Mouse (Mus musculus) midbrain, embryonic 16.5 days (tissue): ENCODE results near the gene Arid3a. TPM values are rescaled to one million over a fixed set of nuclear protein-coding genes. Genes with fewer than 3 reads are reported as not detected.

Source experiments
- ATAC-seq: fragments of 200-750 bp; cut with Nextera tagmentation; 2 replicates; pipeline ENCODE4 v1.8.0; 2017; ENCODE audit warnings: moderate TSS enrichment
- H3K27ac ChIP-seq: fragments of 300-500 bp; sonication (generic); 2 replicates; pipeline ENCODE4 v1.5.1; 2014; ENCODE audit warnings: mild to moderate bottlenecking, low read length, mixed read lengths
- H3K27me3 ChIP-seq: fragments of 300-500 bp; sonication (generic); 2 replicates; pipeline ENCODE4 v1.6.1; 2014; ENCODE audit warnings: low read depth, low read length, mixed read lengths; ENCODE audit not compliant: control insufficient read depth, insufficient read depth
- H3K36me3 ChIP-seq: fragments of 300-500 bp; sonication (generic); 2 replicates; pipeline ENCODE4 v1.6.1; 2014; ENCODE audit warnings: mild to moderate bottlenecking, low read length, moderate library complexity, mixed read lengths; ENCODE audit not compliant: control insufficient read depth, insufficient read depth
- H3K4me1 ChIP-seq: fragments of 300-500 bp; sonication (generic); 2 replicates; pipeline ENCODE4 v1.6.1; 2014; ENCODE audit warnings: mild to moderate bottlenecking, low read length, mixed read lengths; ENCODE audit not compliant: control insufficient read depth, insufficient read depth
- H3K4me2 ChIP-seq: fragments of 300-500 bp; sonication (generic); 2 replicates; pipeline ENCODE4 v1.6.1; 2014; ENCODE audit warnings: mild to moderate bottlenecking, low read length, mixed read lengths
- H3K4me3 ChIP-seq: fragments of 300-500 bp; sonication (generic); 2 replicates; pipeline ENCODE4 v1.5.1; 2014; ENCODE audit warnings: low read depth, mild to moderate bottlenecking, low read length, moderate library complexity, mixed read lengths
- H3K9ac ChIP-seq: fragments of 300-500 bp; sonication (generic); 2 replicates; pipeline ENCODE4 v1.6.1; 2014; ENCODE audit warnings: low read depth, low read length, mixed read lengths
- H3K9me3 ChIP-seq: fragments of 300-500 bp; sonication (generic); replicated peaks from 2 replicates; pipeline ENCODE4 v1.6.1; 2014; ENCODE audit warnings: mild to moderate bottlenecking, low read length, mixed read lengths; ENCODE audit not compliant: control insufficient read depth, poor library complexity, severe bottlenecking
- WGBS: fragments of 180-500 bp; shearing (Covaris S2); extraction: QIAGEN DNeasy Blood & Tissue Kit; methylation state at CpG from one replicate; pipeline ENCODE4 v1.1.7; 2014; 5-methylcytosine and 5-hydroxymethylcytosine counted together
- polyA plus RNA-seq: library from polyadenylated mRNA; unstranded; fragments of >200 nt; fragmentation: Nextera tagmentation; extraction: Ambion mirVana; gene quantifications from 2 replicates; pipeline ENCODE4 v1.2.1, GENCODE M21; 2015

Gene Arid3a
- polyA plus RNA-seq, 1 experiment from 2014 or later = 2.2 TPM

DNA sequence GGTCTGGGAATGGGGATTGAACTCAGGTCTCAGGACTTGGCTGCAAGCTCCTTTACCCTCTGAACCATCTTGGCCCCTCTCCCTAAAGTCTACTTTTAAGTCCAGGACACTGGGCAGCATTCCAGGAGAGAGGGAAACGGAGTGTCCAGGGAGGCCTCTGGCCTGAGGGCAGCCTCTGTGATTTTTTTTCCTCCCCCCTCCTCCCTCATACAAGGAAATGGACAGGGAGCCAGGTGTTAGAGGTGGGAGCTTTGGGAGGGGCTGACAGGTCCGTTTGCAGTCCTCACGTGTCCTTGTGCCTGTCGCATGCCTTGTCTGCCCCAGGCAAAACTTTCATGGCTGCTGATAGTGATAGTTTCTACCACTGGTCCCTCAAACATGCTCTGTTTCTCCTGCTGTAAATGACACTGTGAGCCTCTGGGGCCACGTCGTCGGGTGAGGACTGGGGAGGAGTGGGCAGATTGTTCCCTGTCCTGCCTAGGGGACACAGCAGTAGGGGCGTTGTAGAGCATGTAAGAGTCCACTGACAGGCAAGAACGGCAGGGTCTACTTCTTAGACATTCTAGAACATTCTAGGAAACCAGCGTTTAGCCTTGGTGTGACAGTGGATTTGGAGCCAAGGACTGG, 9.6 kb downstream of the Arid3a start:
- 80% methylated on average over 10 of the region's 10 CpGs for WGBS
- no peaks in the 10 kb centered on the region for H3K27me3 ChIP-seq
- H3K9ac ChIP-seq = no peak overlapping the region; the same call in 1 of the 2 replicates
- peaks cover 4% of the 10 kb centered on the region; the same call in 1 of the 2 replicates for H3K4me1 ChIP-seq
- no peaks in the 10 kb centered on the region for H3K9me3 ChIP-seq
- ATAC-seq = no peak
- H3K4me3 ChIP-seq = no peak overlapping the region
- H3K36me3 ChIP-seq = peaks cover 9% of the 10 kb centered on the region
- no peak overlapping the region for H3K27ac ChIP-seq
- no peak overlapping the region for H3K4me2 ChIP-seq

DNA sequence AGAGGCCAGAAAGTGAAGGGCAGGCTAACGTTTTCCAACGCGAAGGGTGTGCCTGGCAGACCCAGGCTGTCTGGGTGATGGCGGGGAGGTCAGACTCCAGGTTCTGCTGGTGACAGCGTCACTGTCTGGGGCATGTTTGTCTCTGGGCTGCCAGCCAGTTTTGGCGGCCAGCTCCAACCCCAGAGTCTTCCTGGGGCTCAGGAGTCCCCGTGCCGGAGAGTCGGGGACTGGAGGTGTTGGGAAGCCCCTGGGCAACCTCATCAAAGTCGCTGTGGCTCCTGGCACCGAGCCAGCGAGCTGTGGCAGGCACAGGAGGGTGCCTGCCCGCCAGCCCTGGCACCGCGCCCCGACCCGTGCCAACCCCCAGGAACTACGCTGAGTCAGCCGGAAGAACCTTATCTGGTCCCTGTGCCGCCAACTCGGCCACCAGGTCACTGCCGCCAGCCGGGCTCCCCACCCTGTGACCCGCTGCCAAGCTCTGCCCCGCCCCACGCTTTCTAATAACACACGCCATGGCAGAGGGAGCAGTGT, 10.1 kb downstream of the Arid3a start:
- no peaks in the 10 kb centered on the region for H3K9me3 ChIP-seq
- 56% methylated on average over 27 of the region's 27 CpGs for WGBS
- H3K4me2 ChIP-seq = 0 out of 2 replicates have a peak overlapping the region, but pooled peaks have one; percentile 14
- no peak overlapping the region for H3K4me3 ChIP-seq
- H3K27ac ChIP-seq = no peak overlapping the region
- no peaks in the 10 kb centered on the region for H3K27me3 ChIP-seq
- no peak for ATAC-seq
- H3K36me3 ChIP-seq = peaks cover 8% of the 10 kb centered on the region
- H3K4me1 ChIP-seq = peaks cover 4% of the 10 kb centered on the region; the same call in 1 of the 2 replicates
- peak overlapping the region; percentile 26; the same call in 1 of the 2 replicates for H3K9ac ChIP-seq

DNA sequence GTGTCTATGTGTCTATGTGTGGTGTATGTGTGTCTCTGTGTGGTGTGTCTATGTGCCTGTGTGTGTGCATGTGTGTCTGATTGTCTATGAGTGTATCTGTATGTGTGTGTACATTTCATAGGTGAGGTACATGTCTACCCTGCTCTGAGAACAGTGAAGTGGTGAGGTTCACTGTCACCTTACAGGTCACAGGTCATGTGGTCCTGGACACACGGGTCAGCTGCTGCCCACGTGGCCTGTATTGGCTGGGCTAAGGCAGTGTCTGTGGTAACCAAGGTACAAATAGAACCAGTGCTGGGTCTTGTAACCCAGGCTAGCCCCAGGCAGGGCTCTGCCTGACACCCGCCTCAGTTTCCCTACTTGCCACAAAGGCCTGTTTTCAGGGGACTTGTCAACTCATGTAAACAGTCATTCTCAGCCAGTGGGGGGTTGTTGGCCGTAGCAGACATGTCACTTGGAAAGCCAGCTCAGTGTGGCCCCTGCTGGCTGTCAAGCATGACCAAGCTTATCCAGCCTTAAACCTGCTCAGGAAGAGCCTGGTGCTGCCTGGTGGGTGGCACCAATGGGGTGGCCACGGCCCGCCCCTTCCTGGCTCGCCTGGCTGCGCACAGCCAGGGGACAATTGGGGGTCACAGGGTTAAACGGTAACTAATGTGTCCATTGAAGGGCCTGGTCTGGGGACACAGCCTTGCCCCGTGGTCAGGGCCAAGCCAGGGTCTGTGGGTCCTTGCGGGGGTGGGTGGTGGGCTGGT, 11.1 kb downstream of the Arid3a start:
- no peaks in the 10 kb centered on the region for H3K9me3 ChIP-seq
- ATAC-seq = no peak
- H3K4me3 ChIP-seq = no peak overlapping the region
- no peaks in the 10 kb centered on the region for H3K27me3 ChIP-seq
- H3K9ac ChIP-seq = no peak overlapping the region
- 51% methylated on average over 11 of the region's 11 CpGs for WGBS
- no peak overlapping the region for H3K27ac ChIP-seq
- H3K4me1 ChIP-seq = peaks cover 4% of the 10 kb centered on the region; the same call in 1 of the 2 replicates
- H3K4me2 ChIP-seq = no peak overlapping the region
- H3K36me3 ChIP-seq = peaks cover 6% of the 10 kb centered on the region; the same call in 1 of the 2 replicates

DNA sequence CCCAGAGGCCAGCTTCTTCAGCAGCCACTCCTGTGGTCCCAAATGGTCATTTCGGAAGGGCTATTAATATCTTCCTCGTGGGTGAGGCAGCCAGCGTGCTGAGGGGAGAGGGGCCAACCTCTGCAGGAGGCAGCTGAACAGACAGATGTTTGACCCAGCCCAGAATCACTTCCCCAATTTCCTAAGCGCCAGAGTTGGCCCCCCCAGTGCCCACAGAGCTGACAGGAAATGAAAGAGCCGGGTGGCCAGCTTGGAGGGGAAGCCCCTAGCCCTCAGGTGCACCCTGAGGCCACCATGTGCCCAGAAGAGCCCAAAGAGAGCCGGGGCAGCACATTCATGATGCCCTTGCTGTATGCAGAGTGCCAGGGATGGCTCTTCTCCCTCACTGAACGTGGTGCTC, 13.9 kb downstream of the Arid3a start:
- ATAC-seq = no peak
- no peak overlapping the region for H3K9ac ChIP-seq
- no peak overlapping the region for H3K4me3 ChIP-seq
- peaks cover 6% of the 10 kb centered on the region; the same call in 1 of the 2 replicates for H3K36me3 ChIP-seq
- no peak overlapping the region for H3K27ac ChIP-seq
- 77% methylated on average over 7 of the region's 7 CpGs for WGBS
- H3K27me3 ChIP-seq = no peaks in the 10 kb centered on the region
- no peaks in the 10 kb centered on the region for H3K9me3 ChIP-seq
- H3K4me2 ChIP-seq = no peak overlapping the region
- peaks cover 7% of the 10 kb centered on the region; the same call in 1 of the 2 replicates for H3K4me1 ChIP-seq

DNA sequence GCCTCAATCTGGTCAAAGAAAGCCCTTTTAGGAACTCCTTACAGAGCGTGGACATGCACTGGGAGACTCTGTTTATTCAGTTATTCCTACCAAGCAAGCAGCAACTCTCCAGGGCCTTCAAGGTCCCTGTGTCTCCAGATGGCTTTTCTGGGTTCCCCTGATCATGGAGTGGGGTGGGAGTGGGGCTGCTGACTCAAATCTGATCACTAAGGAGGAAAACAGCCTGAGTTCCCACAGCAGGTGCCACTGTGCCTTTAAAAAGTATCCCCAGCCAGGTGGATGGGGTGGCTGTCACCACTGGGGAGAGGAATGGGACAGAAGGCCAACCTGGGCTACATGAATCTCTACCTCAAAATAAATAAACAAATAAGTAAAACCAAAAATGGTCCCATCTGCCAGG, 16.1 kb downstream of the Arid3a start:
- no peak overlapping the region for H3K9ac ChIP-seq
- H3K27me3 ChIP-seq = no peaks in the 10 kb centered on the region
- no peak overlapping the region for H3K27ac ChIP-seq
- no peak overlapping the region for H3K4me3 ChIP-seq
- no peak overlapping the region for H3K4me2 ChIP-seq
- 96% methylated on average over 1 of the region's 1 CpGs for WGBS
- no peaks in the 10 kb centered on the region for H3K9me3 ChIP-seq
- peaks cover 3% of the 10 kb centered on the region; the same call in 1 of the 2 replicates for H3K4me1 ChIP-seq
- ATAC-seq = no peak
- peaks cover 3% of the 10 kb centered on the region; the same call in 1 of the 2 replicates for H3K36me3 ChIP-seq

DNA sequence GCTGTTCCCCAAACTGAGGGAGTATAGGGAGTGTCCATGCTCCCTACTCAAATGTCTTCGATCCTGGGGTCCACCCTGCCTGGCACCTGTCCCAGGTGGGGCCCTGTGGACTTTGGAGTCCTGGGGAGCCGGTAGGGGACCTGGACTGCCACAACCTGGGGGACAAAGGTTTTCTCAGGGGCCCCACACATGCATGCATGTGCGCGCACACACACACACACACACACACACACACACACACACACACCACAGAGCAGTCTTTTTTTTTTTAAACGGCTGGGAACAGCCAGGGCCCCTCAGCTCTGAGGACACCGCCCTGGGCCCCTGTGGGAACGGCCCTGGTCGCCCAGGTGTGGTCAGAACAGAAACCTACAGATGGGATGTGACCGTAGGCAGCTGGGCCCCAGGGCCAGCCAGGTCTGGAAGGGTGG, 16.6 kb downstream of the Arid3a start:
- H3K4me1 ChIP-seq = peaks cover 3% of the 10 kb centered on the region; the same call in 1 of the 2 replicates
- 84% methylated on average over 9 of the region's 9 CpGs for WGBS
- H3K27ac ChIP-seq = no peak overlapping the region
- H3K27me3 ChIP-seq = no peaks in the 10 kb centered on the region
- no peak overlapping the region for H3K9ac ChIP-seq
- no peak overlapping the region for H3K4me3 ChIP-seq
- H3K4me2 ChIP-seq = no peak overlapping the region
- H3K9me3 ChIP-seq = no peaks in the 10 kb centered on the region
- no peak for ATAC-seq
- peaks cover 3% of the 10 kb centered on the region; the same call in 1 of the 2 replicates for H3K36me3 ChIP-seq

- Histone ChIP-seq H3K9me3 (no peaks in the 10 kb centered on the region), H3K4me1 (peaks cover 3% of the 10 kb centered on the region; the same call in 1 of the 2 replicates), H3K4me2 (no peak overlapping the region), H3K4me3 (no peak overlapping the region), H3K36me3 (peaks cover 13% of the 10 kb centered on the region; the same call in 1 of the 2 replicates), H3K9ac (0 out of 2 replicates have a peak overlapping the region, but pooled peaks have one; percentile 10), H3K27me3 (no peaks in the 10 kb centered on the region), H3K27ac (no peak overlapping the region)
- 21% methylated on average over 16 of the region's 16 CpGs for WGBS
- peak; percentile 62 for ATAC-seq
Measured at GRCm38 (mm10) chr10:79945507-79946234, 18.8 kb downstream of the Arid3a start.

- Histone ChIP-seq H3K9ac (no peak overlapping the region), H3K9me3 (no peaks in the 10 kb centered on the region), H3K27me3 (no peaks in the 10 kb centered on the region), H3K4me1 (peaks cover 3% of the 10 kb centered on the region; the same call in 1 of the 2 replicates), H3K4me2 (no peak overlapping the region), H3K36me3 (peaks cover 14% of the 10 kb centered on the region), H3K4me3 (no peak overlapping the region), H3K27ac (no peak overlapping the region)
- 25% methylated on average over 7 of the region's 7 CpGs for WGBS
- no peak for ATAC-seq
Measured at GRCm38 (mm10) chr10:79946752-79947322, 20.0 kb downstream of the Arid3a start.
